Mouse (Mus musculus) heart, embryonic 14.5 days (tissue): Measurements from ENCODE around the gene Rabgap1l. TPM values are rescaled to one million over a fixed set of nuclear protein-coding genes. Genes with fewer than 3 reads are reported as not detected.

Source experiments
- ATAC-seq: fragments of 200-750 bp; cut with Nextera tagmentation; 2 replicates; pipeline ENCODE4 v1.8.0; 2017; ENCODE audit warnings: low read depth, moderate TSS enrichment; ENCODE audit not compliant: insufficient number of reproducible peaks, insufficient read depth, low FRiP score
- H3K27ac ChIP-seq, 2 experiments: fragments of 200-500 bp in 1 of 2; fragments of 300-500 bp in 1 of 2; sonication (generic) in 1 of 2; replicated peaks in 1 of 2; 2 replicates each; pipeline ENCODE4 v1.5.1; 2012 to 2014; ENCODE audit warnings: low read depth in 2 of 2, low read length in 2 of 2, control low read depth in 1 of 2, mild to moderate bottlenecking in 1 of 2, mixed read lengths in 1 of 2; ENCODE audit not compliant: control insufficient read depth in 1 of 2, insufficient read depth in 1 of 2
- H3K27me3 ChIP-seq: fragments of 300-500 bp; sonication (generic); 2 replicates; pipeline ENCODE4 v1.6.1; 2014; ENCODE audit warnings: mild to moderate bottlenecking, low read length, control low read depth; ENCODE audit not compliant: control insufficient read depth, insufficient read depth
- H3K36me3 ChIP-seq: fragments of 300-500 bp; sonication (generic); 2 replicates; pipeline ENCODE4 v1.6.1; 2014; ENCODE audit warnings: mild to moderate bottlenecking, control low read depth, low read length, mixed read lengths; ENCODE audit not compliant: control insufficient read depth, insufficient read depth
- H3K4me1 ChIP-seq, 2 experiments: fragments of 200-500 bp in 1 of 2; fragments of 300-500 bp in 1 of 2; sonication (generic) in 1 of 2; 2 replicates each; pipeline ENCODE4 v1.6.1; 2012 to 2014; ENCODE audit warnings: low read length in 2 of 2, control low read depth in 1 of 2, mixed read lengths in 1 of 2; ENCODE audit not compliant: control insufficient read depth in 2 of 2, insufficient read depth in 2 of 2
- H3K4me2 ChIP-seq: fragments of 300-500 bp; sonication (generic); 2 replicates; pipeline ENCODE4 v1.6.1; 2014; ENCODE audit warnings: mild to moderate bottlenecking, low read length
- H3K4me3 ChIP-seq, 2 experiments: fragments of 200-500 bp in 1 of 2; fragments of 300-500 bp in 1 of 2; sonication (generic) in 1 of 2; 2 replicates each; pipeline ENCODE4 v1.5.1; 2012 to 2014; ENCODE audit warnings: low read length in 2 of 2, mild to moderate bottlenecking in 2 of 2, control low read depth in 1 of 2, low read depth in 1 of 2, moderate library complexity in 1 of 2; ENCODE audit not compliant: control insufficient read depth in 1 of 2, insufficient read depth in 1 of 2
- H3K9ac ChIP-seq: fragments of 300-500 bp; sonication (generic); 2 replicates; pipeline ENCODE4 v1.6.1; 2014; ENCODE audit warnings: mild to moderate bottlenecking, low read length
- H3K9me3 ChIP-seq: fragments of 300-500 bp; sonication (generic); 2 replicates; pipeline ENCODE4 v1.6.1; 2016; ENCODE audit warnings: low read length, control low read depth; ENCODE audit not compliant: control insufficient read depth
- WGBS: fragments of 180-500 bp; shearing (Covaris S2); extraction: QIAGEN DNeasy Blood & Tissue Kit; methylation state at CpG from one replicate; pipeline ENCODE4 v1.1.7; 2014; 5-methylcytosine and 5-hydroxymethylcytosine counted together
- polyA plus RNA-seq: library from polyadenylated mRNA; unstranded; fragments of >200 nt; fragmentation: Nextera tagmentation; extraction: Ambion mirVana; gene quantifications from 2 replicates; pipeline ENCODE4 v1.2.1, GENCODE M21; 2014

Rabgap1l gene
- polyA plus RNA-seq, 1 experiment from 2014 or later: 95.6 TPM

- H3K27me3 ChIP-seq: no peaks in the 10 kb centered on the region
- peak overlapping the region; percentile 17 to 74; a peak in 3 of 4 replicates for H3K27ac ChIP-seq
- H3K9me3 ChIP-seq: no peaks in the 10 kb centered on the region
- H3K9ac ChIP-seq: no peak overlapping the region
- H3K4me2 ChIP-seq: no peak overlapping the region
- H3K36me3 ChIP-seq: no peaks in the 10 kb centered on the region
- ATAC-seq: no peak
- no peak overlapping the region for H3K4me3 ChIP-seq
- 41% methylated on average over 3 of the region's 3 CpGs for WGBS
- H3K4me1 ChIP-seq: peaks cover 3 to 23% of the 10 kb centered on the region in 2 experiments; a peak in 3 of 4 replicates
These were observed 426.4 kb downstream of the Rabgap1l start for GRCm38 (mm10) chr1:160366615-160367014.

GRCm38 (mm10) chr1:160357268-160357667 lies 435.7 kb downstream of the Rabgap1l start:
- no peak overlapping the region for H3K27ac ChIP-seq
- ATAC-seq: no peak

GRCm38 (mm10) chr1:160353732-160354455 lies 439.1 kb downstream of the Rabgap1l start:
- no peak overlapping the region for H3K4me3 ChIP-seq
- H3K9me3 ChIP-seq: no peaks in the 10 kb centered on the region
- H3K27ac ChIP-seq: no peak overlapping the region
- no peak for ATAC-seq
- no peak overlapping the region for H3K9ac ChIP-seq
- 83% methylated on average over 6 of the region's 6 CpGs for WGBS
- no peak overlapping the region for H3K4me2 ChIP-seq
- H3K4me1 ChIP-seq: peaks cover 5 to 12% of the 10 kb centered on the region in 2 experiments
- no peaks in the 10 kb centered on the region for H3K36me3 ChIP-seq
- no peaks in the 10 kb centered on the region for H3K27me3 ChIP-seq

More at GRCm38 (mm10) chr1:160357268-160357667, 435.7 kb downstream of the Rabgap1l start:
- no peaks in the 10 kb centered on the region for H3K36me3 ChIP-seq
- H3K4me2 ChIP-seq: no peak overlapping the region
- no peak overlapping the region for H3K9ac ChIP-seq
- no peaks in the 10 kb centered on the region for H3K27me3 ChIP-seq
- H3K4me3 ChIP-seq: no peak overlapping the region
- no peaks in the 10 kb centered on the region for H3K9me3 ChIP-seq
- H3K4me1 ChIP-seq: peaks cover 0 to under 1% of the 10 kb centered on the region in 2 experiments; a peak in 2 of 4 replicates

- WGBS: 48% methylated on average over 4 of the region's 4 CpGs
- ATAC-seq: no peak
- Histone ChIP-seq H3K27ac (peak overlapping the region; percentile 70 to 84), H3K9me3 (no peaks in the 10 kb centered on the region), H3K4me2 (peak overlapping the region; percentile 75), H3K27me3 (no peaks in the 10 kb centered on the region), H3K4me1 (peaks cover 5 to 12% of the 10 kb centered on the region in 2 experiments), H3K4me3 (peak overlapping the region in 1 of 2 experiments; percentile 43; a peak in 3 of 4 replicates), H3K36me3 (no peaks in the 10 kb centered on the region), H3K9ac (peak overlapping the region; percentile 65)
These were observed 440.7 kb downstream of the Rabgap1l start for GRCm38 (mm10) chr1:160352309-160352708.

- whole genome bisulfite sequencing: 2% methylated on average over 10 of the region's 10 CpGs
- H3K4me3 ChIP-seq: peak overlapping the region; percentile 43 to 56
- H3K27ac ChIP-seq: peak overlapping the region; percentile 70 to 84
- H3K27me3 ChIP-seq: no peaks in the 10 kb centered on the region
- peaks cover 5 to 12% of the 10 kb centered on the region in 2 experiments for H3K4me1 ChIP-seq
- no peaks in the 10 kb centered on the region for H3K36me3 ChIP-seq
- H3K9ac ChIP-seq: peak overlapping the region; percentile 65
- peak; percentile 47; the same call in 1 of the 2 replicates for ATAC-seq
- peak overlapping the region; percentile 75 for H3K4me2 ChIP-seq
- H3K9me3 ChIP-seq: no peaks in the 10 kb centered on the region
These were observed 441.2 kb downstream of the Rabgap1l start for GRCm38 (mm10) chr1:160351880-160352234.

GRCm38 (mm10) chr1:160351146-160351879 lies 441.7 kb downstream of the Rabgap1l start:
- H3K36me3 ChIP-seq: no peaks in the 10 kb centered on the region
- ATAC-seq: peak; percentile 35; the same call in 1 of the 2 replicates
- peaks cover 5 to 12% of the 10 kb centered on the region in 2 experiments for H3K4me1 ChIP-seq
- no peaks in the 10 kb centered on the region for H3K27me3 ChIP-seq
- H3K27ac ChIP-seq: peak overlapping the region; percentile 70 to 84; a peak in 3 of 4 replicates
- H3K4me2 ChIP-seq: peak overlapping the region; percentile 75
- H3K9ac ChIP-seq: peak overlapping the region; percentile 65
- peak overlapping the region; percentile 43 to 56 for H3K4me3 ChIP-seq
- 22% methylated on average over 13 of the region's 13 CpGs for WGBS
- H3K9me3 ChIP-seq: no peaks in the 10 kb centered on the region

- Histone ChIP-seq H3K4me3 (no peak overlapping the region), H3K4me1 (no peaks in the 10 kb centered on the region), H3K9me3 (no peaks in the 10 kb centered on the region), H3K36me3 (no peaks in the 10 kb centered on the region), H3K9ac (no peak overlapping the region), H3K27ac (no peak overlapping the region), H3K27me3 (no peaks in the 10 kb centered on the region), H3K4me2 (no peak overlapping the region)
- ATAC-seq: no peak
- WGBS: 78% methylated on average over 2 of the region's 2 CpGs
These were observed 452.4 kb downstream of the Rabgap1l start for GRCm38 (mm10) chr1:160340653-160341052.
